Mouse (Mus musculus) MEL (cell line): ENCODE measurements around the gene Plagl2. TPM values are rescaled to one million over a fixed set of nuclear protein-coding genes. Genes with fewer than 3 reads are reported as not detected.

Source experiments
- DNase-seq: peaks from one replicate; pipeline ENCODE4 v3.0.0; 2011; ENCODE audit warnings: low read depth, low spot score
- H3K27ac ChIP-seq: 2 replicates; pipeline ENCODE4 v1.5.1; 2012; ENCODE audit warnings: low read depth, mild to moderate bottlenecking, control low read depth, low read length, moderate library complexity; ENCODE audit not compliant: control insufficient read depth
- H3K27me3 ChIP-seq, 2 experiments: fragments of 150-350 bp in 1 of 2; sonication (generic) in 1 of 2; 2 replicates each; pipeline ENCODE4 v1.6.1; 2012; ENCODE audit warnings: low read length in 2 of 2, mild to moderate bottlenecking in 2 of 2, improper control_type of control experiment in 1 of 2, moderate library complexity in 1 of 2; ENCODE audit not compliant: insufficient read depth in 2 of 2, control insufficient read depth in 1 of 2
- H3K36me3 ChIP-seq, 2 experiments: 2 replicates each; pipeline ENCODE4 v1.6.1; 2012 to 2014; ENCODE audit warnings: low read length in 2 of 2, improper control_type of control experiment in 1 of 2, inconsistent platforms in 1 of 2, mild to moderate bottlenecking in 1 of 2; ENCODE audit not compliant: insufficient read depth in 2 of 2, control insufficient read depth in 1 of 2
- H3K4me1 ChIP-seq, 2 experiments: fragments of 150-350 bp in 1 of 2; sonication (generic) in 1 of 2; 2 replicates each; pipeline ENCODE4 v1.6.1; 2012; ENCODE audit warnings: low read length in 2 of 2, improper control_type of control experiment in 1 of 2, mild to moderate bottlenecking in 1 of 2; ENCODE audit not compliant: insufficient read depth in 2 of 2, control insufficient read depth in 1 of 2
- H3K4me3 ChIP-seq, 2 experiments: fragments of 150-350 bp in 1 of 2; sonication (generic) in 1 of 2; 2 replicates each; pipeline ENCODE4 v1.5.1; 2012; ENCODE audit warnings: low read depth in 2 of 2, low read length in 2 of 2, mild to moderate bottlenecking in 2 of 2, moderate library complexity in 2 of 2, control low read depth in 1 of 2, improper control_type of control experiment in 1 of 2; ENCODE audit not compliant: control insufficient read depth in 1 of 2, insufficient read depth in 1 of 2
- H3K79me2 ChIP-seq: 2 replicates; pipeline ENCODE4 v1.6.1; 2012; ENCODE audit warnings: mild to moderate bottlenecking, low read length, moderate library complexity; ENCODE audit not compliant: control insufficient read depth, poor library complexity, insufficient read depth
- H3K9ac ChIP-seq: 2 replicates; pipeline ENCODE4 v1.6.1; 2012; ENCODE audit warnings: low read depth, mild to moderate bottlenecking, control low read depth, low read length, moderate library complexity; ENCODE audit not compliant: control insufficient read depth, poor library complexity, severe bottlenecking
- H3K9me3 ChIP-seq: fragments of 150-350 bp; sonication (generic); replicated peaks from 2 replicates; pipeline ENCODE4 v1.6.1; 2012; ENCODE audit warnings: mild to moderate bottlenecking, low read length, improper control_type of control experiment, moderate library complexity; ENCODE audit not compliant: insufficient read depth
- BHLHE40 ChIP-seq: IDR thresholded peaks from 2 replicates; pipeline ENCODE4 v1.6.1; 2012; ENCODE audit warnings: low read depth, mild to moderate bottlenecking, inconsistent platforms, low read length, improper control_type of control experiment, borderline replicate concordance
- CHD1 ChIP-seq: IDR thresholded peaks from 2 replicates; pipeline ENCODE4 v1.6.1; 2012; ENCODE audit warnings: low read depth, mild to moderate bottlenecking, inconsistent platforms, low read length, improper control_type of control experiment
- CHD2 ChIP-seq: IDR thresholded peaks from 2 replicates; pipeline ENCODE4 v1.6.1; 2011; ENCODE audit warnings: low read length, improper control_type of control experiment
- CTCF ChIP-seq, 3 experiments: IDR thresholded peaks in 2 of 3; conservative IDR thresholded peaks in 1 of 3; 2 replicates each; pipeline ENCODE4 v1.5.1; 2011 to 2012; ENCODE audit warnings: low read length in 3 of 3, low read depth in 2 of 3, mild to moderate bottlenecking in 2 of 3, improper control_type of control experiment in 1 of 3, inconsistent platforms in 1 of 3, mixed read lengths in 1 of 3, moderate library complexity in 1 of 3; ENCODE audit not compliant: control insufficient read depth in 1 of 3, insufficient read depth in 1 of 3, poor library complexity in 1 of 3, severe bottlenecking in 1 of 3
- E2F4 ChIP-seq: IDR thresholded peaks from 2 replicates; pipeline ENCODE4 v1.6.1; 2011; ENCODE audit warnings: low read depth, low read length, improper control_type of control experiment, borderline replicate concordance
- ELF1 ChIP-seq: IDR thresholded peaks from 2 replicates; pipeline ENCODE4 v1.6.1; 2014; ENCODE audit warnings: low read depth, mild to moderate bottlenecking, inconsistent platforms, low read length, improper control_type of control experiment, moderate library complexity
- EP300 ChIP-seq, 2 experiments: IDR thresholded peaks; 2 replicates each; pipeline ENCODE4 v1.6.1; 2011; ENCODE audit warnings: improper control_type of control experiment in 2 of 2, low read length in 2 of 2, low read depth in 1 of 2, mild to moderate bottlenecking in 1 of 2
- ETS1 ChIP-seq: IDR thresholded peaks from 2 replicates; pipeline ENCODE4 v1.6.1; 2012; ENCODE audit warnings: low read depth, mild to moderate bottlenecking, inconsistent platforms, low read length, improper control_type of control experiment, moderate library complexity
- GABPA ChIP-seq: IDR thresholded peaks from 2 replicates; pipeline ENCODE4 v1.6.1; 2012; ENCODE audit warnings: low read depth, mild to moderate bottlenecking, inconsistent platforms, low read length, improper control_type of control experiment, moderate library complexity
- GATA1 ChIP-seq: IDR thresholded peaks from 2 replicates; pipeline ENCODE4 v1.6.1; 2011; ENCODE audit warnings: low read depth, low read length, improper control_type of control experiment
- HCFC1 ChIP-seq: IDR thresholded peaks from 2 replicates; pipeline ENCODE4 v1.6.1; 2012; ENCODE audit warnings: low read depth, mild to moderate bottlenecking, inconsistent platforms, low read length, improper control_type of control experiment, moderate library complexity
- JUND ChIP-seq: IDR thresholded peaks from 2 replicates; pipeline ENCODE4 v1.6.1; 2011; ENCODE audit warnings: low read depth, mild to moderate bottlenecking, improper control_type of control experiment, low read length
- KAT2A ChIP-seq: conservative IDR thresholded peaks from 2 replicates; pipeline ENCODE4 v1.6.1; 2012; ENCODE audit warnings: low read depth, low read length, improper control_type of control experiment, inconsistent platforms
- MAFK ChIP-seq: IDR thresholded peaks from 2 replicates; pipeline ENCODE4 v1.6.1; 2011; ENCODE audit warnings: low read depth, mild to moderate bottlenecking, low read length, improper control_type of control experiment, borderline replicate concordance
- MAX ChIP-seq: IDR thresholded peaks from 2 replicates; pipeline ENCODE4 v1.6.1; 2011; ENCODE audit warnings: low read length, improper control_type of control experiment
- MAZ ChIP-seq: IDR thresholded peaks from 2 replicates; pipeline ENCODE4 v1.6.1; 2012; ENCODE audit warnings: low read depth, mild to moderate bottlenecking, inconsistent platforms, low read length, improper control_type of control experiment
- MEF2A ChIP-seq: IDR thresholded peaks from 2 replicates; pipeline ENCODE4 v1.6.1; 2014; ENCODE audit warnings: low read depth, mild to moderate bottlenecking, inconsistent platforms, low read length, improper control_type of control experiment; ENCODE audit not compliant: poor library complexity, insufficient replicate concordance, severe bottlenecking; ENCODE audit errors: extremely low read depth
- MXI1 ChIP-seq: IDR thresholded peaks from 2 replicates; pipeline ENCODE4 v1.6.1; 2011; ENCODE audit warnings: mild to moderate bottlenecking, low read depth, low read length, improper control_type of control experiment
- MYB ChIP-seq: IDR thresholded peaks from 2 replicates; pipeline ENCODE4 v1.6.1; 2011; ENCODE audit warnings: mild to moderate bottlenecking, low read depth, low read length, improper control_type of control experiment
- MYC ChIP-seq: IDR thresholded peaks from 2 replicates; pipeline ENCODE4 v1.6.1; 2011; ENCODE audit warnings: low read depth, mild to moderate bottlenecking, low read length, improper control_type of control experiment, moderate library complexity
- NELFE ChIP-seq: IDR thresholded peaks from 2 replicates; pipeline ENCODE4 v1.6.1; 2011; ENCODE audit warnings: low read depth, low read length, improper control_type of control experiment
- NRF1 ChIP-seq: IDR thresholded peaks from 2 replicates; pipeline ENCODE4 v1.6.1; 2014; ENCODE audit warnings: low read depth, mild to moderate bottlenecking, inconsistent platforms, low read length, improper control_type of control experiment, moderate library complexity; ENCODE audit not compliant: poor library complexity, insufficient read depth, severe bottlenecking
- POLR2A ChIP-seq, 2 experiments: IDR thresholded peaks; 2 replicates each; pipeline ENCODE4 v1.6.1; 2011 to 2012; ENCODE audit warnings: low read length in 2 of 2, mild to moderate bottlenecking in 2 of 2, control low read depth in 1 of 2, improper control_type of control experiment in 1 of 2, low read depth in 1 of 2, moderate library complexity in 1 of 2; ENCODE audit not compliant: control insufficient read depth in 1 of 2, insufficient read depth in 1 of 2, poor library complexity in 1 of 2
- POLR2AphosphoS2 ChIP-seq: IDR thresholded peaks from 2 replicates; pipeline ENCODE4 v1.6.1; 2011; ENCODE audit warnings: low read length, improper control_type of control experiment
- POLR2AphosphoS5 ChIP-seq: IDR thresholded peaks from 2 replicates; pipeline ENCODE4 v1.6.1; 2012; ENCODE audit warnings: low read depth, borderline replicate concordance, mild to moderate bottlenecking, inconsistent platforms, low read length, moderate library complexity, mixed read lengths
- RAD21 ChIP-seq: IDR thresholded peaks from 2 replicates; pipeline ENCODE4 v1.6.1; 2011; ENCODE audit warnings: mild to moderate bottlenecking, low read depth, low read length, improper control_type of control experiment
- RCOR1 ChIP-seq: IDR thresholded peaks from 2 replicates; pipeline ENCODE4 v1.6.1; 2012; ENCODE audit warnings: low read depth, mild to moderate bottlenecking, inconsistent platforms, low read length, improper control_type of control experiment
- SIN3A ChIP-seq: IDR thresholded peaks from 2 replicates; pipeline ENCODE4 v1.6.1; 2012; ENCODE audit warnings: low read length, improper control_type of control experiment, inconsistent platforms
- SMC3 ChIP-seq: IDR thresholded peaks from 2 replicates; pipeline ENCODE4 v1.6.1; 2011; ENCODE audit warnings: low read depth, low read length, improper control_type of control experiment
- TAL1 ChIP-seq: IDR thresholded peaks from 2 replicates; pipeline ENCODE4 v1.6.1; 2012; ENCODE audit warnings: mild to moderate bottlenecking, inconsistent platforms, low read length, moderate library complexity, mixed read lengths
- TBP ChIP-seq: IDR thresholded peaks from 2 replicates; pipeline ENCODE4 v1.8.0; 2011; ENCODE audit warnings: low read depth, low read length, improper control_type of control experiment
- TCF12 ChIP-seq: IDR thresholded peaks from 2 replicates; pipeline ENCODE4 v1.6.1; 2014; ENCODE audit warnings: low read depth, mild to moderate bottlenecking, inconsistent platforms, low read length, improper control_type of control experiment, moderate library complexity
- UBTF ChIP-seq: IDR thresholded peaks from 2 replicates; pipeline ENCODE4 v1.6.1; 2012; ENCODE audit warnings: low read depth, mild to moderate bottlenecking, inconsistent platforms, low read length, improper control_type of control experiment, moderate library complexity, borderline replicate concordance; ENCODE audit not compliant: insufficient read depth
- USF1 ChIP-seq: IDR thresholded peaks from 2 replicates; pipeline ENCODE4 v1.6.1; 2014; ENCODE audit warnings: low read depth, mild to moderate bottlenecking, inconsistent platforms, low read length, improper control_type of control experiment, moderate library complexity
- USF2 ChIP-seq, 2 experiments: IDR thresholded peaks; 2 replicates each; pipeline ENCODE4 v1.6.1; 2011 to 2012; ENCODE audit warnings: improper control_type of control experiment in 2 of 2, low read length in 2 of 2, borderline replicate concordance in 1 of 2, inconsistent platforms in 1 of 2, low read depth in 1 of 2, mild to moderate bottlenecking in 1 of 2; ENCODE audit not compliant: insufficient read depth in 1 of 2
- ZC3H11A ChIP-seq: IDR thresholded peaks from 2 replicates; pipeline ENCODE4 v1.6.1; 2012; ENCODE audit warnings: low read depth, mild to moderate bottlenecking, inconsistent platforms, low read length, improper control_type of control experiment
- ZMIZ1 ChIP-seq: IDR thresholded peaks from 2 replicates; pipeline ENCODE4 v1.6.1; 2012; ENCODE audit warnings: low read depth, mild to moderate bottlenecking, inconsistent platforms, low read length, improper control_type of control experiment, moderate library complexity
- ZNF384 ChIP-seq: IDR thresholded peaks from 2 replicates; pipeline ENCODE4 v1.6.1; 2012; ENCODE audit warnings: low read depth, mild to moderate bottlenecking, inconsistent platforms, low read length, improper control_type of control experiment
- polyA plus RNA-seq, 2 experiments: library from polyadenylated mRNA; stranded (reverse) in 1 of 2; unstranded in 1 of 2; fragments of >175 nt in 1 of 2; fragments of >200 nt in 1 of 2; gene quantifications; 2 replicates each; pipeline versions ENCODE4 v1.2.1 to v1.2.4; 2012; ENCODE audit warnings: low replicate concordance in 2 of 2, low read depth in 1 of 2; ENCODE audit not compliant: insufficient read length in 2 of 2, insufficient read depth in 1 of 2, missing spikeins in 1 of 2
- total RNA-seq: library from RNA; depleted of rRNA; stranded (reverse); fragments of 300-350 nt; gene quantifications from 2 replicates; pipeline ENCODE4 v1.2.3, GENCODE M21; 2012

The Plagl2 gene
- total and polyA plus RNA-seq, 3 experiments, result 5.9 to 34.4 TPM; not detected in 1

DNA sequence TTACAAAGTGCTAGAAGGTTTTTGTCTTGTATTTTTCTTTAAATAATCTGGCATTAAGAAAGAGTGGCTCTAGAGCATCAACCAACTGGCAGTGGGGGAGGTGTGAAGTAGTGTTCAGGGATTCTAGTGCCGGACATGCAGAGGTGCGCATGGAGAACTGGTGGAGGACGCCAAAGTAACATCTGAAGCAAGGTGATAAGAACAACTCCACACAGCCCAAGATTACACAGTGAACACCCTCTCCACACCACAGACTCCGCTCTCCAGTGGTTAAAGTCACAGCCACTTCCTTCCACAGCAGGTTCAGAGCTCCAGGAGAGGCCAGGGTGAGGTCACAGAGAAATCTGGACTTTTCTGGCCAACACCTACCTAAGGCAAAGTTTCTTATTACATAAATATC, 13.3 kb downstream of the Plagl2 start:
- no peaks in the 10 kb centered on the region for H3K27me3 ChIP-seq
- H3K4me3 ChIP-seq, result no peak overlapping the region
- H3K4me1 ChIP-seq, result peaks cover 15 to 39% of the 10 kb centered on the region in 2 experiments
- no peak overlapping the region for H3K9ac ChIP-seq
- DNase-seq, result peak; percentile 75
- no peaks in the 10 kb centered on the region for H3K9me3 ChIP-seq
- no peak overlapping the region for H3K27ac ChIP-seq
- H3K36me3 ChIP-seq, result peaks cover 5 to 24% of the 10 kb centered on the region in 2 experiments
- H3K79me2 ChIP-seq, result peaks cover 5% of the 10 kb centered on the region
- no peak for TF ChIP-seq ZC3H11A
- no peak for TF ChIP-seq SMC3
- no peak for TF ChIP-seq UBTF
- TF ChIP-seq E2F4, result no peak
- no peak for TF ChIP-seq SIN3A
- TF ChIP-seq USF1, result no peak
- TF ChIP-seq MAZ, result no peak
- TF ChIP-seq RAD21, result no peak
- TF ChIP-seq GATA1, result peak; percentile 82
- TF ChIP-seq EP300 (IDR thresholded peaks at IDR 0.05; ENCODE audit: low read depth in 1 of 2, low read length in 2 of 2), result peak; percentile 82 to 86
- TF ChIP-seq NRF1, result no peak
- TF ChIP-seq BHLHE40, result peak; percentile 53
- TF ChIP-seq MYB, result no peak
- no peak for TF ChIP-seq TBP
- no peak for TF ChIP-seq CHD1
- peak; percentile 61; the same call in 1 of the 2 replicates for TF ChIP-seq POLR2AphosphoS2
- no peak for TF ChIP-seq KAT2A
- TF ChIP-seq MEF2A, result no peak
- no peak for TF ChIP-seq USF2 (IDR thresholded peaks at IDR 0.05; ENCODE audit: borderline replicate concordance in 1 of 2, insufficient read depth in 1 of 2, low read depth in 1 of 2, low read length in 2 of 2)
- peak; percentile 90 for TF ChIP-seq TAL1
- no peak for TF ChIP-seq CHD2
- no peak for TF ChIP-seq MAFK
- TF ChIP-seq MAX, result no peak; the same call in 1 of the 2 replicates
- no peak for TF ChIP-seq ZNF384
- TF ChIP-seq JUND, result no peak
- TF ChIP-seq ETS1, result peak; percentile 82
- TF ChIP-seq GABPA, result no peak
- TF ChIP-seq NELFE, result no peak
- no peak for TF ChIP-seq ZMIZ1
- peak; percentile 87 for TF ChIP-seq TCF12
- TF ChIP-seq MXI1, result 0 out of 2 replicates have a peak, but pooled peaks have one; percentile 45
- TF ChIP-seq HCFC1, result no peak
- TF ChIP-seq RCOR1, result peak; percentile 90
- TF ChIP-seq POLR2AphosphoS5, result no peak
- no peak for TF ChIP-seq CTCF (IDR thresholded peaks at IDR 0.05 in 2 of 3, conservative IDR thresholded peaks at IDR 0.05 in 1 of 3; ENCODE audit: control insufficient read depth in 1 of 3, insufficient read depth in 1 of 3, low read depth in 2 of 3, low read length in 3 of 3, poor library complexity in 1 of 3, severe bottlenecking in 1 of 3)
- TF ChIP-seq POLR2A (IDR thresholded peaks at IDR 0.05; ENCODE audit: control insufficient read depth in 1 of 2, insufficient read depth in 1 of 2, low read depth in 1 of 2, low read length in 2 of 2, poor library complexity in 1 of 2), result no peak
- TF ChIP-seq MYC, result no peak
- no peak for TF ChIP-seq ELF1
